Mouse (Mus musculus): Measurements from ENCODE around the gene Edf1. TPM values are rescaled to one million over a fixed set of nuclear protein-coding genes. Genes with fewer than 3 reads are reported as not detected.
"Not testable (repeated sequence)": the region's sequence is repeated elsewhere in the genome, so short reads cannot be mapped to it uniquely, and the experiment has no call there.

Edf1 gene
- total RNA-seq, 1 experiment, result 179 TPM

GRCm38 (mm10) chr2:25549021-25549991 lies 8.3 kb upstream of the Edf1 start:
- H3K9ac ChIP-seq (ENCODE audit: insufficient read depth, low read depth, low read length, poor library complexity, severe bottlenecking), result no peak overlapping the region
- in situ Hi-C loops (cut with MboI; ENCODE audit: low sequenced_read_pairs in 2 of 2, unreplicated experiment in 2 of 2), result no loop called here
- H3K27ac ChIP-seq (ENCODE audit: insufficient read depth, low read depth, low read length, poor library complexity, severe bottlenecking), result no peak overlapping the region
- DNase-seq (ENCODE audit: low read depth, low spot score), result no peak
- H3K9me3 ChIP-seq (ENCODE audit: control insufficient read depth, insufficient read depth, low read depth, low read length), result no peaks in the 10 kb centered on the region
- peaks cover 0 to 3% of the 10 kb centered on the region in 2 experiments; a peak in 1 of 4 replicates for H3K4me1 ChIP-seq (ENCODE audit: control insufficient read depth in 2 of 2, insufficient read depth in 2 of 2, low read length in 2 of 2, poor library complexity in 1 of 2)
- no peak for TF ChIP-seq MAFK (IDR thresholded peaks at IDR 0.05; ENCODE audit: insufficient read depth, low read depth, low read length)
- TF ChIP-seq CHD2 (IDR thresholded peaks at IDR 0.05; ENCODE audit: low read depth, low read length), result no peak
- TF ChIP-seq ZC3H11A (IDR thresholded peaks at IDR 0.05; ENCODE audit: borderline replicate concordance, low read depth, low read length), result no peak
- no peak for TF ChIP-seq HCFC1 (IDR thresholded peaks at IDR 0.05; ENCODE audit: borderline replicate concordance, insufficient read depth, low read length)
- no peak for TF ChIP-seq ZNF384 (IDR thresholded peaks at IDR 0.05; ENCODE audit: low read depth, low read length)
- H3K4me3 ChIP-seq (ENCODE audit: insufficient read depth in 1 of 2, low read depth in 1 of 2, low read length in 2 of 2, poor library complexity in 1 of 2, severe bottlenecking in 1 of 2), result no peak overlapping the region
- no peaks in the 10 kb centered on the region for H3K36me3 ChIP-seq (ENCODE audit: control insufficient read depth, insufficient read depth, low read length, poor library complexity, severe bottlenecking)

- H3K9me3 ChIP-seq (ENCODE audit: control insufficient read depth, insufficient read depth, low read depth, low read length), result no peaks in the 10 kb centered on the region
- H3K4me1 ChIP-seq (ENCODE audit: control insufficient read depth in 2 of 2, insufficient read depth in 2 of 2, low read length in 2 of 2, poor library complexity in 1 of 2), result no peaks in the 10 kb centered on the region
- TF ChIP-seq MAFK (IDR thresholded peaks at IDR 0.05; ENCODE audit: insufficient read depth, low read depth, low read length), result no peak
- TF ChIP-seq ZNF384 (IDR thresholded peaks at IDR 0.05; ENCODE audit: low read depth, low read length), result no peak
- no peak for TF ChIP-seq ZC3H11A (IDR thresholded peaks at IDR 0.05; ENCODE audit: borderline replicate concordance, low read depth, low read length)
- no peak for TF ChIP-seq HCFC1 (IDR thresholded peaks at IDR 0.05; ENCODE audit: borderline replicate concordance, insufficient read depth, low read length)
- no peak for TF ChIP-seq CHD2 (IDR thresholded peaks at IDR 0.05; ENCODE audit: low read depth, low read length)
- H3K9ac ChIP-seq (ENCODE audit: insufficient read depth, low read depth, low read length, poor library complexity, severe bottlenecking), result no peak overlapping the region
- no peak overlapping the region for H3K27ac ChIP-seq (ENCODE audit: insufficient read depth, low read depth, low read length, poor library complexity, severe bottlenecking)
- no peak for DNase-seq (ENCODE audit: low read depth, low spot score)
- no peaks in the 10 kb centered on the region for H3K36me3 ChIP-seq (ENCODE audit: control insufficient read depth, insufficient read depth, low read length, poor library complexity, severe bottlenecking)
- no peak overlapping the region for H3K4me3 ChIP-seq (ENCODE audit: insufficient read depth in 1 of 2, low read depth in 1 of 2, low read length in 2 of 2, poor library complexity in 1 of 2, severe bottlenecking in 1 of 2)
- in situ Hi-C loops (cut with MboI; ENCODE audit: low sequenced_read_pairs in 2 of 2, unreplicated experiment in 2 of 2), result no loop called here
These were observed 6.5 kb upstream of the Edf1 start for GRCm38 (mm10) chr2:25551186-25551585.

- H3K4me3 ChIP-seq (ENCODE audit: insufficient read depth in 1 of 2, low read depth in 1 of 2, low read length in 2 of 2, poor library complexity in 1 of 2, severe bottlenecking in 1 of 2); in situ Hi-C loops (cut with MboI; ENCODE audit: low sequenced_read_pairs in 2 of 2, unreplicated experiment in 2 of 2): not testable (repeated sequence)
These were observed 4.4 kb upstream of the Edf1 start for GRCm38 (mm10) chr2:25553171-25553786.

GRCm38 (mm10) chr2:25555479-25555878 lies 2.2 kb upstream of the Edf1 start:
- in situ Hi-C loops (cut with MboI; ENCODE audit: low sequenced_read_pairs in 2 of 2, unreplicated experiment in 2 of 2); H3K9ac ChIP-seq (ENCODE audit: insufficient read depth, low read depth, low read length, poor library complexity, severe bottlenecking); H3K4me3 ChIP-seq (ENCODE audit: insufficient read depth in 1 of 2, low read depth in 1 of 2, low read length in 2 of 2, poor library complexity in 1 of 2, severe bottlenecking in 1 of 2); H3K4me1 ChIP-seq (ENCODE audit: control insufficient read depth in 2 of 2, insufficient read depth in 2 of 2, low read length in 2 of 2, poor library complexity in 1 of 2); DNase-seq (ENCODE audit: low read depth, low spot score); H3K9me3 ChIP-seq (ENCODE audit: control insufficient read depth, insufficient read depth, low read depth, low read length); H3K36me3 ChIP-seq (ENCODE audit: control insufficient read depth, insufficient read depth, low read length, poor library complexity, severe bottlenecking); H3K27ac ChIP-seq (ENCODE audit: insufficient read depth, low read depth, low read length, poor library complexity, severe bottlenecking): not testable (repeated sequence)

More at GRCm38 (mm10) chr2:25553171-25553786, 4.4 kb upstream of the Edf1 start:
- H3K27ac ChIP-seq (ENCODE audit: insufficient read depth, low read depth, low read length, poor library complexity, severe bottlenecking); DNase-seq (ENCODE audit: low read depth, low spot score); H3K9ac ChIP-seq (ENCODE audit: insufficient read depth, low read depth, low read length, poor library complexity, severe bottlenecking); H3K36me3 ChIP-seq (ENCODE audit: control insufficient read depth, insufficient read depth, low read length, poor library complexity, severe bottlenecking); H3K9me3 ChIP-seq (ENCODE audit: control insufficient read depth, insufficient read depth, low read depth, low read length); H3K4me1 ChIP-seq (ENCODE audit: control insufficient read depth in 2 of 2, insufficient read depth in 2 of 2, low read length in 2 of 2, poor library complexity in 1 of 2): not testable (repeated sequence)
